Mouse (Mus musculus): ENCODE measurements around the gene Rhob.
"Not testable (repeated sequence)": the region's sequence is repeated elsewhere in the genome, so short reads cannot be mapped to it uniquely, and the experiment has no call there.

The Rhob gene

DNA sequence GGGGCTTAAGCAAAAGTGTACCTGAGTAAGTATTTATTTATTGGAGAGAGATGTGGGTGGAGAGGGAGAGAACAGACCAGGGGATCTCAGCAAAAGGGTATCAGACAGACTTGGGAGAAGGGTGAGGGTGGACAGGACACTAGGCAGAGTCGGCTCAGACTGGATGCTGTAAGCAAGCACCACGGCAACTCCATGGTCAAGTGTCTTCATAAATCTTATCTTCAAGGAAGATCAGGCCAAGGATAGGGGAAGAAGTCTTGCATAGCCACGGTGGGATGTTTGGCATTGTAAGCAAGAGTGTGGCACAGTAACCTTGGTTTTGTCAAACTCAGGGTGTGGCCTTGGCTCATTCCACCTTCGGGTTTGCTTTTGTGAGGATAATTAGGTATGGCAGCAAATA, 27.8 kb downstream of the Rhob start:
- no peak for DNase-seq

DNA sequence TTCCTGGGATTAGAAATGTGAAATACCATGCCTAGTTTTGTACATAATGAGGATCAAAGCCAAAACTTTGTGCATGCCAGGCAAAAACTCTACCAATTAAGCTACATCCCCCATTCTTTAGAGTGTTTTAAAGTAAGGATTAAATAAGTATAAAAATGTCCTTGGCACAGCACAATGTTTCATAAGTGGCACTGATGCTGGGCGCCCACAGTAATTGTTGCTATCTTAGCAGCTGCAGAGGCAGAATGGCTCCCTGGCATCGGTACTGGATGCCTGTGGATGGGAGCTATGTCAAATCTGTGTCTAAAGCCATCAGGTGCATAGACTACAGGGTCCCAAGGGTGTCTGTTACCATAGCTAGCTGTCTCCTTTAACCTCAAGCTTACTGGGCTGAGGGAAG, 28.8 kb downstream of the Rhob start:
- DNase-seq, result peak; percentile 50 to 64

DNA sequence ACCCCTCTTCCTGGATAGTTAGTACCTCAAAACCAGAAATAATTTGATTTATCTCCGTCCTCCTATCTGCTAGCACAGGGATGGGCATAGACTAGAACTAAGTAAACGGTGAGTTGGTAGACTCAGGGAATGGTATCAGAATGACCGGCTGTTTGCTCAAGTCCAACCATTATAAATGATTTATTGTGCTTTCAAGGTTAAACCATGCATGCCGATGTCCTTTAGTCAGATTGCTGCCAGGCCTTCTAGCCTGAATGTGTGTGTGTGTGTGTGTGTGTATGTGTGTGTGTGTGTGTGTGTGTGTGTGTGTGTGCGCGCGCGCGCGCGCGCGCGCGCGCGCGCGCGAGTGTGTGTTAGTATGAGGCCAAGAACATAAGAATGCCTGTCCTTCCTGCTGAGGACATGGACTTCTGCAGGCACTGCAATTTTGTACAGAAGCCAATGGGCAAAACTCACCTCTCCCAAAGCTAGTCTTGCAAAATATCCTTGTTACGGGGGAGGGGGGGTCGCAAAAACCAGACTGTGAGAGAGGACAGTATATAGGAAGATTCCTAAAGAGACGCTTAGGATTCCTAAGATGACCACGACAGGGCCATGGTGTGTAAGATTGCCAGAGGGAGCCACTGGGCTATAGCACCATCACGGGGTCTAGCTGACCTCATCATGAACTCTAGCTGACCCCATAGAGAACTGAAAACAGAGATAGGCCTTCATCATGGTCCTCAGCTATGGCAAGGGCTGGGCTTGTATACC, 29.9 kb downstream of the Rhob start:
- DNase-seq, result no peak

DNA sequence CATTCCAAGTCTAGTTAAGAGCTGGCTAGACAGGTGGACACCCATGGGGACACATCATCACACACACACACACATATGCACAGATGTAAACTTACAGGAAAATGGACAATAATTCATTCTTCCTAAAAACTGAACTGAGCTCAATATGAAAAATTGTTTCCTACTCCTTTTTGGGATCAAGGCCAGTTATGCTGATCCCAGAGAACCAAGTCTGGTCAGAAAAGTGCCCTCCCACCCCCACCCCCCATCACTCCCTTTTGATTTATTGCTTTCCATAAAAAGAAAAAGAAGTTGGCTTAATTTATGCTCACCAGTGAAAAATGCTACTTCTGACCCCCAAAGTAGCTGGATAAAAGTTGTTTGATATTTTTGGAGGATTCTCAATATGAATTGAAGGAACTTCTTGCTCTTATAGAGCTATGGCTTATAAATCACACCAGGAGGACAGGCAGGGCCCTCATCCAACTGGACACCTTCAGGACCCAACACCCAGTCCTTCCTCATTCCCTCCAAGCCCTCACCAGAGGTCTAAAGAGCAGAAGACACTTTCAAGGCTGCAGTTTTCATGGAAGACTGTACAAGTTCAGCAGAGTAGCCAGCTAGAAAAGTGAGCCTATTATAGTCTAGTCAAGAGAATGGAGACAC, 31.5 kb downstream of the Rhob start:
- DNase-seq, result no peak

DNA sequence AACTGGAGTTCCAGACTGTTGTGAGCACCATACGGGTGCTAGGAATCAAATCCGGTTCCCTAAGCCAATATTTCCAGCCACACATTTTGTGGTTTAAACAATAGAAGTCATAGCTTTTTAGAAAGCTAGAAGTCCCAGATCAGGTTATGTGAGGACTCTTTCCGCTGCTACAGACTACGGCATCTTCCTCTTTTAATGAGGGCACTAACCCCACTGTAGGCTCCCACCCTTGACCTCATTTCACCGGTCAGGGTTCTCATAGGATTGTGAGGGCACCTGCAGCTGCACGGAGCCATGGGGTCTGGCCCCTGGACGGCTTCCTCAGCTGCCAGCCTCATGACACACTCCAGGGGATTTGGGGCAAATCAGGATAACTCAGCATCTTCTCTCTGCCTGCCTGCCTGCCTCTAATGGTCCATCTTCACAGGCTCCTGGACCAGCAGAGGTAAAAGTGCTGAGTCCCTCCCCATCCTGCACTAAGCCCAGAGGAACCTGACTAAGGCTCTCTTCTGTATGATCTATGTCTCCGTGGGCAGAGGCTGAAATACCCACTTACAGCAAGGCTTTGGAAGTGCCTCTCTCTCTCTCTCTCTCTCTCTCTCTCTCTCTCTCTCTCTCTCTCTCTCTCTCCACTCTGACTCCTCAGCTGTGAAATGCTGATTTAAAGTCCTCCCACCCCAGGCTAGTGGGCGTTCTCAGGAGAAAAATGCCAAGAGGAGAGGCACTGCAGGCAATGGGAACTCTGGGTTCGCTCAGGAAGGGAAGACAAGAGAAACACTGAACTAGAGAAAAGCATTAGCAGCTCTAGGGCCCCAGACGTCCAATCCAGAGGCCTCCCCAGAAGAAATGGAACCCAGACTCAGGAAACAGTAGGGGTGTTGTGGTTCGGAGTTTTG, 32.5 kb downstream of the Rhob start:
- DNase-seq, result no peak

DNA sequence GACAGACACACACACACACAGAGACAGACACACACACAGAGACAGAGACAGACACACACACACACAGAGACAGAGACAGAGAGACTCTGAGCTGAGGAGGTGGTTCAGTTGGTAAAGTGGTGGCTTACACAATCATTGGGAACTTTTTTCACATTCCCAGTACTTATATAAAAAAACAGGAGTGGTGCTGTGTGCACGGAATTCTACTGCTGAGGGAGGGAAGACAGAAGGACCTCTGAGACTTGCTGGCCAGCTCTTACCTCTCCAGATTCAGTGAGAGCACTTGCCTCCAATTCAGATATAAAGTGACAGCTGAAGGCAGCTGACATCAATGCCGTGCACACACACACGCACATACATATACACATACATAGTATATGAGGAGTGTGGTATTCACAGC, 34.1 kb downstream of the Rhob start:
- no peak for DNase-seq

DNA sequence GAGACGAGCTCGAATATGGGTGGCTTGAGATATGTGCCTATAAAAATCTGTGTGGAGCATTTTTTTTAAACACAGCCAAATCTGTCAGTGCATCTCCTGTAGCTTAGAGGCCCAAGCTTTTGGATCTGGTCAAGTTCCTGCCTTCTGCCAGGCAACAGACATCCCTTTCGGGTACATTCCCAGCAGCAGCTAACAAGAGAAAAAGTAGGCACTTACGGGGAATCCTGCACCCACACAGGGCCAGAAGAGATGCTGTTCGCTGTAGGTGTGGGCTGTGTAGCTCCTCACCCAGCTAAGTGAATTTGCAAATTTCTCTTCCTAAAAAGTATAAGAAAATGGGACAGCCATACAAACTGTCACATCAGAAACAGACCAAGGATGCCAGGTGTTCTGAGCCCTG, 34.8 kb downstream of the Rhob start:
- no peak for DNase-seq

DNA sequence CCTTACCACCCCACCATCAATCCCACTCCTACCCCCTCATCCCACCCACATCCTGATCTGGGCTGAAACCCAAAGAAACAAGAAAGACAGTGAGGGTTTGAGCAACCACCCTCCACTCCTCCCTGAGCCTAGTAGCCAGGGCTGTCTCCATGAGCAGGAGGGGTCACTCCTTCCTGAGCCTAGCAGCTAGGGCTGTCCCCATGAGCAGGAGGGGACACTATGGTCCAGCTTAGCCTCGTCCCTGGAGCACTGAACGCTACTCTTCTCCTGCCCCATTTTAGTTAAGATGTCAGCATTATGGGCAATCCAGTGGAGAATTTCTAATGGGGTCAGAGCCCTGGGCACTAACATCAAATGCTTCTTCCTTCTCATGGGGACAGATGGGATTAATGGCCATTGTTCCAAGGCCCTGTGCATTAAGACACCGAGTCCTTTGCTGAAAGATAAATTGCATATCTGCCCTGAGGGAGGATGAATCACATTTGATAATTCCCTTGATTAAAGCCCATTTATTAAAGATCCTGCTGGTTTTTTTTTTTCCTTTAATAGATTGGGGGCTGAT, 36.1 kb downstream of the Rhob start:
- DNase-seq, result no peak

DNA sequence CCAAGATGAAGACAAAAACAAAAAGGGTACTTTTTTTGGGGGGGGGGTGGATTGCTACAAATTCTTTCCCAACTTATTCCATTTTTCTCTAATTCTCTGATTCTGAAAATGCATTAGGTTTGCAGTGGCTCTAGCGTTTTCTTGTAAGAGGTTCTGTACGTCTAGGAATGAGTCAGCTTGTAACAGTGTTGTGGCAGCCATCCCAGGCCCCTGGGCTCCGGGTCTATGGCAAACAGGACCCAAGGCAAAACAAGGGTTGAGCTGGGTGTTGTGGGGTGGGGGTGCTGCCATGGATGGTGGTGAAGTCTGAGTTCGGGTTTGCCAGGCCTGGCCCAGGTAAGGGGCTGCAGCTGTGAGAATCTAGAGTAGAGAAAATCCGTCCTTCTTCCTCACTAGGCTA, 37.3 kb downstream of the Rhob start:
- DNase-seq, result no peak

DNA sequence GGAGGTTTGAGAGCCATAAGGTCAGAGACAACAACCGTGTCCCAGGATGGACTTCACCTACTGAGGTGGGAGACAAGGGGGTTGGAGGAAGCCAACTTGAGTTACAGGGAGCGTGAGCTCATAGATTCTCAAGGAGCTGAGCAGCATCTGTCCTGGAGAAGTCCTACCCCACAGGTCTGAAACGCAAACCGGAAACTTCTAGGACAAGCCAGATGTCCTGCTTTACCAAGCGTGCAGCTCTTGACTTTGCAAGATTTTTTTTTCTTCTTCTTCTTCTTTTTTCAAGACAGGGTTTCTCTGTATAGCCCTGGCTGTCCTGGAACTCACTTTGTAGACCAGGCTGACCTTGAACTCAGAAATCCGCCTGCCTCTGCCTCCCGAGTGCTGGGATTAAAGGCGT, 38.2 kb downstream of the Rhob start:
- DNase-seq, result not testable (repeated sequence)

DNA sequence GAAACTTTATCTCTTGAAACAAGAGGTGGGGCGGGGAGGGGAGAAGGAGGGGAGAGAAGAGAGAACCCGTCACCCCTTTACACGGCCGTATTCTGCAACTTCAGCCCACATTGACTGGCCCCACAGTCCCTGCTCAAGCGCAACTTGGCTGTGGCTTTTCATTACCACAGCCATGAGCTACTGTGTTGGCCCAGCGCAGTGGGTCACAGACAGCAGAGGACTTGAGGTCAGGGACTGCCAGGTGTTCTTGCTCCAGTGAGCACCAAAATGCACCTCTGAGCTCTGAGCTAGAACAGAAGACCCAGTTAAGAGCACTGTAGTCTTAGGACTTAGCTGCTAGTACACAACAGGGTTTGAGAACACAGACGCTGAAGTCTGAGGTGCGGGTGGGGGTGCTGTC, 41.4 kb downstream of the Rhob start:
- no peak for DNase-seq

DNA sequence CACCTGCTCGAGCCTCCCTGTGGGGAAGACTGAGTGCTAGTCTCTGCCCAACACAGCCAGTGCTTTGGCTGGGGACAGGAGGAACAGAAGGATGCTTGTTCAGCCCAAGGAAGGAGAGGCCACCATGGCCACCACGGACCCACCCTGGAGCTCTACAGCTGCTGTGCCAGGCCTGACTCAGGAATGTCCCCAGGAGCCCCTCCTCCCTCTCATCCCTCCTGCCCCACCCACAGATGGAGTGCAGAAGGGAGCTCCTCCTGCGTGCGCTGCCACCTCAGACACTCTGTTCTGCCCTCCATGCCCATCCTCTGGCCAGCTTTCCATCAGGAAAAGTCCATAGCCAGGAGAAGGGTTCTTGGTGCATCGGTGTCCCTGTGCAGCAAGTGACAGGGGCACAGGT, 42.8 kb downstream of the Rhob start:
- peak in 1 of 2 experiments; percentile 36 for DNase-seq

DNA sequence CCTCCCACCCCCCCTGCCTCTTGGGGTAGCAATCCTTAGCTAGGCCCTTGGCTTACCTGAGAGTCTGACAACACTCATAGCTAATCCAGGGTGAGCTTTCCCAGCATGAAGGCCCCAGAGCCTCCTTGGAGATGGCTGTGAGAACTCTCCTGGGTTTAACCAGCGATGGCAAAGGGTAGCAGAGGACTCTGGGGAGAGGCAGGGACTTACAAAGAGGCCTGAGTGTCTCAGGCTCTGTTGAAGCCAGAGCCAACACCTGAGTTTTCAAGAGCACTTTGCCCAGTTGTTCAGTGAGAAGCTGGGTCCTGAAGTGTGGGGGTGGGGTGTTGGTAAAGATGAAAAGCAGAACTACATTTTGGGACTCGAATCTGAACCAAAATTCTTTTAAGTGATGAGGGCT, 44.8 kb downstream of the Rhob start:
- DNase-seq, result no peak

DNA sequence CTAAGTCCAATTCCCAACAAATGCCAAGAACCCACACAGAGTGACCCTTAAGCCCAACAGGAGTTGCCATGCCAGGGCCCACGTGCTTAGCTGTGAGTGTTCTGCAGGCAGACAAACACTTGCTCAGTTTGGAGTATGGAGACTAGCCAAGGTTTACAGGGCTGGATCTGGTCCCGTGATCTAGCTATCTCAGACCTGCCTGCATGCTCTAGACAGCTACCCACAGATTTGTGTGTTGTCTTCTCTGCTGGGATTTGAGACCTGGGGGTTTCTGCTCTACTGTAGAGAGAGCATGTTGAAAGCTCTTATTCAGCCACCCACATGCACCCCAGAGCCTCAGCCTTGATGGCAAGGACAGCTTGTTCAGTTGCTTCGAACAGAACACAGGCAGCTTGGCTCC, 45.3 kb downstream of the Rhob start:
- DNase-seq, result peak; percentile 76 to 84

DNA sequence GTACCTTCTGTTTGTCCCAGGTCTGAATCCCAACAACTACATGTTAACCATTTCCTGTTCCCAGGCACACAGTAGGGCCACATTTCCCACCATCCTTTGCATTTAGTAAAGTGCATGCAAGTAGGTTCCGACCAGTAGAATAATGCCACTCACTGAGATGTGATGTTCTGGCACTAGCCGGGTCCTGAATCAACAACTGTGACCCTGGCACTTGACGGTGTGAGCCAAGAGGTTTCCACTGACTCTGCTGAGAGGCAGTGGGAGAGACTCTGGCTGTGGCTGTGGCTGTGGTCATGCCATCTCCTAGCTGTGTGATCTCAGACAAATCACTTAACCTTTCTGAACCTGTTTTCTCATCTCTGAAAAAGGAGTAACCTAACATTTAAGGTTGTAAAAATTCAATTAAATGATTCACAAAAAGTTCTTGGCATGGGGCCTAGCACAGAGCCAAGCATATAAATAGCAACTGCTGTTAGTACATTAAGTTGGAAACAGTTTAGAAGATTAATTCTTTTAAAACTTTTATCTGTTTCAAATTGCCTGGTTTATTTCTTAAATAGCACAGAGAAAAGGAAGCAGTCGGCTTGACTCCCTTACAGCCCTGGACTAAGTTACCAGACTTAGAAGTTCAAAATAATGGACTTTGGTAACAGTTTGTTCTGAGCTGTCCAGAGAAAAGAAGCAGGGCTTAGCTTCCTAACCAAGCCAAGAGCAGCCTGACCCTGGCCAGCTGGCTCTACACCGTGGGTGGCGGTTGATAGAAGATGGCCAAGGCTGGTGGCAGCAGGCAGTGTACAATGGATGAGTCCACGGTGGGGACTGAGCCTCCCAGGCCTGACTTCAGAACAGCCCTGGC, 46.8 kb downstream of the Rhob start:
- DNase-seq, result peak; percentile 79 to 89

DNA sequence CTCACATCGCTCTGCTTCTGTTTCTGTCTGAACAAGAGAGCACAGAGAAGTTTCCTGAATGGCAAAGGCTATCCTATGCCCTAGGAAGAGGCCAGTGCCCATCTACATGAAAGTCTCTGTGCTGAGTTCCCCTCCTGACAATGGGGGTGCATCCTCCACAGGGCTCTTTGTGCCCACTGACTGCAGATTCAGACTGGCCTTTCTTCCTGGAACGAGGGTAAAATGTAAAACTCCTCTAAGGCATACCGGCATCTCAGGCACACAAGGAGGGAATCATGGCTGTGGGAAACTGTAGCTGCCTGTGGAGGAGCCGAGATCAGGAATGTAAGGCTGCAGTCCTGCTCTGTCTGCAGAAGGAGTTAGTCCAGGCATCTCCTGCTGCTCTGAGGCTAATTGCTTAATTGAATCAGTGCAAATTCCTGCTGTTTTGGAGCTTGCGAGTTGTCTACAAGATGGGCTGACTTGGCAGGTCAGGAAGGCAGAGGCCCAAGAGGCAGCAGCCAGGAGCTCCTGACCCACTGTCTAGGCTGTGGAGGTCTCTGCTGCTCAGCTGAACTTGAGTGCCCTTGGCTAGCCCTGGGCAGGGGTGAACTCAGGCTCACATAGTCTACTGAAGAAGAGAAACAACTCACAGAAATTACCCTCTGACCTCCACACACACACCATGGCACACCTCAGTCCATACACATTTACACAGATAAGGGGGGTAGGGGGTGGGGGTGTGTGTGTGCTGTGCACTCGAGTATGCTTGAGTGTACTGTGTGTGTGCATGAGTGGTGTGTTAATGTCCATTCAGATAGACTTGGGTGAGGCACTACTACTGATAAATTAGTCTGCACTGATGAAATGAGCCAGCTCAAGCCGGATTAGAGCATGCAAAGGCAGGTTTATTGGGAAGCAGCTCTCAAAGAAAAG, 48.0 kb downstream of the Rhob start:
- peak; percentile 85 to 92 for DNase-seq

DNA sequence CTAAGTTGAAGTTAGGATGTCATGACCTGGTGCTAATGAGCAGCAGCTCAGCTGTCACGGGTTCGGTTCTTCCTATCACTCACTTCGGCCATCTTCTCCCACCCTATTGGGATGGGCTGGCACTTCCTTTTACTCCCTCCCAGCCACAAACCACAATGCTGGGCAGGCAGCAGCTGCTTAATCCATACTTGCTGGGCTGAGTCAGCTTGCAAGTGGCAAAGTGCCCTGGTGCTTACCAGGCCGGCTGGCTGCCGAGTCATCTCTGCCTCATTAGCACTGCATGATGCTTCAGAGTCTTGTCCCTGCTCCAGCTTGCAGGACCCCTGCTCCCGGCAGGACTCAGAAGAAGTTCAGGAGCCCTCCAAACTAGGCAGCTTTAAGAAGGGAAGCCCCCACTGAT, 49.2 kb downstream of the Rhob start:
- DNase-seq, result peak; percentile 91 to 95

DNA sequence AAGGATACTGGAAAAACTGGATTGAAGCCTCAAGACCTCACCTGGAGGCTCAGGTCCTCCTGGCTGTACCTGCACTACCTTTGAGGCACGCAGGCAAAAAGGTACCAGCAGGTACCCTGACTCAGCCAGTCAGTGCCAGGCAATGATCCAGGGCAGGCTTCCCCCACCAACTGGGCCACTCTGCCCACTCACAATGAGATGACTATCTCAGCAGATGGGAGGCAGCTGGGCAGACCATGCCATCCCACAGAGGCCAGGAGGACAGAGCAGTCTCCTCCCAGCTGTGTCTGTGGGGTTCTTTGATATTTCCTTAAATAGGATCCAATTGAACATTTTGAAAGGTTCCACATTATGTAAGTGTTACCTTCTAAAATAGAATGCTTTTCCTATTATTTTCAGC, 49.8 kb downstream of the Rhob start:
- DNase-seq, result peak; percentile 80 to 86
